Mouse (Mus musculus) CH12.LX (cell line): Measurements from ENCODE around the gene Dpf1. TPM values are rescaled to one million over a fixed set of nuclear protein-coding genes. Genes with fewer than 3 reads are reported as not detected.

Experiments
- DNase-seq: peaks from one replicate; pipeline ENCODE4 v3.0.0-alpha.2; 2013; ENCODE audit errors: extremely low read depth
- H3K27ac ChIP-seq: 2 replicates; pipeline ENCODE4 v1.5.1; 2012; ENCODE audit warnings: low read depth, mild to moderate bottlenecking, control low read depth, moderate library complexity; ENCODE audit not compliant: insufficient read depth
- H3K27me3 ChIP-seq: replicated peaks from 2 replicates; pipeline ENCODE3; 2012; ENCODE audit warnings: inconsistent platforms
- H3K36me3 ChIP-seq, 2 experiments: replicated peaks in 1 of 2; 2 replicates each; pipeline versions ENCODE3 to v1.6.1; 2012; ENCODE audit warnings: inconsistent platforms in 1 of 2, low read length in 1 of 2, mild to moderate bottlenecking in 1 of 2, mixed read lengths in 1 of 2, moderate library complexity in 1 of 2; ENCODE audit not compliant: control insufficient read depth in 1 of 2, insufficient read depth in 1 of 2
- H3K4me1 ChIP-seq, 2 experiments: 2 replicates each; pipeline ENCODE4 v1.6.1; 2012; ENCODE audit warnings: inconsistent platforms in 1 of 2, moderate library complexity in 1 of 2; ENCODE audit not compliant: insufficient read depth in 2 of 2, control insufficient read depth in 1 of 2
- H3K4me2 ChIP-seq: 2 replicates; pipeline ENCODE4 v1.6.1; 2012; ENCODE audit warnings: low read depth, mild to moderate bottlenecking, control low read depth; ENCODE audit not compliant: poor library complexity, insufficient read depth, severe bottlenecking
- H3K4me3 ChIP-seq, 3 experiments: fragments of 150-350 bp in 1 of 3; sonication (generic) in 1 of 3; replicated peaks in 1 of 3; 2 replicates each; pipeline versions ENCODE3 to v1.5.1; 2011 to 2012; ENCODE audit warnings: low read depth in 2 of 3, low read length in 2 of 3, mild to moderate bottlenecking in 2 of 3, moderate library complexity in 2 of 3, control low read depth in 1 of 3, improper control_type of control experiment in 1 of 3, inconsistent platforms in 1 of 3, mixed read lengths in 1 of 3; ENCODE audit not compliant: poor library complexity in 1 of 3
- H3K79me2 ChIP-seq: replicated peaks from 2 replicates; pipeline ENCODE4 v1.6.1; 2012; ENCODE audit warnings: mild to moderate bottlenecking, moderate library complexity; ENCODE audit not compliant: control insufficient read depth, poor library complexity, insufficient read depth, severe bottlenecking; ENCODE audit errors: extremely low read depth
- H3K9ac ChIP-seq: 2 replicates; pipeline ENCODE4 v1.6.1; 2012; ENCODE audit warnings: low read depth, mild to moderate bottlenecking, control low read depth, moderate library complexity; ENCODE audit not compliant: insufficient read depth
- H3K9me3 ChIP-seq: replicated peaks from 2 replicates; pipeline ENCODE3; 2012; ENCODE audit warnings: low read length, inconsistent platforms, mixed read lengths
- CHD1 ChIP-seq: IDR thresholded peaks from 2 replicates; pipeline ENCODE4 v1.6.1; 2012; ENCODE audit warnings: low read depth, low read length, improper control_type of control experiment, inconsistent platforms
- CHD2 ChIP-seq: IDR thresholded peaks from 2 replicates; pipeline ENCODE4 v1.6.1; 2011; ENCODE audit warnings: low read length, improper control_type of control experiment
- CTCF ChIP-seq, 2 experiments: IDR thresholded peaks in 1 of 2; conservative IDR thresholded peaks in 1 of 2; 2 replicates each; pipeline ENCODE4 v1.5.1; 2011 to 2012; ENCODE audit warnings: low read depth in 2 of 2, low read length in 2 of 2, improper control_type of control experiment in 1 of 2, inconsistent platforms in 1 of 2, mild to moderate bottlenecking in 1 of 2, moderate library complexity in 1 of 2
- E2F4 ChIP-seq: IDR thresholded peaks from 2 replicates; pipeline ENCODE4 v1.6.1; 2011; ENCODE audit warnings: low read depth, low read length, improper control_type of control experiment; ENCODE audit not compliant: insufficient replicate concordance
- GABPA ChIP-seq: IDR thresholded peaks from 2 replicates; pipeline ENCODE4 v1.6.1; 2012; ENCODE audit warnings: low read depth, low read length, improper control_type of control experiment, inconsistent platforms; ENCODE audit not compliant: insufficient replicate concordance
- HCFC1 ChIP-seq: IDR thresholded peaks from 2 replicates; pipeline ENCODE4 v1.6.1; 2012; ENCODE audit warnings: low read depth, mild to moderate bottlenecking, inconsistent platforms, low read length, improper control_type of control experiment
- IRF4 ChIP-seq: IDR thresholded peaks from 2 replicates; pipeline ENCODE4 v1.6.1; 2014; ENCODE audit warnings: low read depth, mild to moderate bottlenecking, inconsistent platforms, low read length, improper control_type of control experiment
- JUN ChIP-seq: IDR thresholded peaks from 2 replicates; pipeline ENCODE4 v1.6.1; 2011; ENCODE audit warnings: low read depth, mild to moderate bottlenecking, low read length, improper control_type of control experiment, moderate library complexity; ENCODE audit not compliant: insufficient read depth
- JUND ChIP-seq: conservative IDR thresholded peaks from 2 replicates; pipeline ENCODE4 v1.6.1; 2011; ENCODE audit warnings: low read depth, low read length, improper control_type of control experiment
- KAT2A ChIP-seq: IDR thresholded peaks from 2 replicates; pipeline ENCODE4 v1.6.1; 2012; ENCODE audit warnings: low read length, improper control_type of control experiment, inconsistent platforms; ENCODE audit not compliant: insufficient replicate concordance
- MAFK ChIP-seq: IDR thresholded peaks from 2 replicates; pipeline ENCODE4 v1.6.1; 2011; ENCODE audit warnings: low read length, improper control_type of control experiment; ENCODE audit not compliant: insufficient replicate concordance
- MAX ChIP-seq: IDR thresholded peaks from 2 replicates; pipeline ENCODE4 v1.6.1; 2011; ENCODE audit warnings: low read length, improper control_type of control experiment
- MEF2A ChIP-seq: IDR thresholded peaks from 2 replicates; pipeline ENCODE4 v1.6.1; 2014; ENCODE audit warnings: low read depth, mild to moderate bottlenecking, inconsistent platforms, low read length, improper control_type of control experiment, borderline replicate concordance
- MXI1 ChIP-seq: IDR thresholded peaks from 2 replicates; pipeline ENCODE4 v1.6.1; 2011; ENCODE audit warnings: mild to moderate bottlenecking, low read depth, low read length, improper control_type of control experiment
- MYC ChIP-seq: IDR thresholded peaks from 2 replicates; pipeline ENCODE4 v1.6.1; 2011; ENCODE audit warnings: low read depth, mild to moderate bottlenecking, improper control_type of control experiment, low read length
- NELFE ChIP-seq: IDR thresholded peaks from 2 replicates; pipeline ENCODE4 v1.6.1; 2011; ENCODE audit warnings: low read depth, low read length, improper control_type of control experiment
- NRF1 ChIP-seq: IDR thresholded peaks from 2 replicates; pipeline ENCODE4 v1.6.1; 2014; ENCODE audit warnings: low read depth, mild to moderate bottlenecking, inconsistent platforms, low read length, improper control_type of control experiment, moderate library complexity
- RAD21 ChIP-seq: IDR thresholded peaks from 2 replicates; pipeline ENCODE4 v1.6.1; 2011; ENCODE audit warnings: low read depth, mild to moderate bottlenecking, low read length, improper control_type of control experiment, moderate library complexity
- SIN3A ChIP-seq: IDR thresholded peaks from 2 replicates; pipeline ENCODE4 v1.6.1; 2012; ENCODE audit warnings: low read length, improper control_type of control experiment, inconsistent platforms
- SMC3 ChIP-seq: IDR thresholded peaks from 2 replicates; pipeline ENCODE4 v1.6.1; 2011; ENCODE audit warnings: low read depth, low read length, improper control_type of control experiment
- TCF12 ChIP-seq: IDR thresholded peaks from 2 replicates; pipeline ENCODE4 v1.6.1; 2014; ENCODE audit warnings: low read depth, mild to moderate bottlenecking, inconsistent platforms, low read length, improper control_type of control experiment
- UBTF ChIP-seq: IDR thresholded peaks from 2 replicates; pipeline ENCODE4 v1.6.1; 2012; ENCODE audit warnings: low read depth, mild to moderate bottlenecking, inconsistent platforms, low read length, improper control_type of control experiment, moderate library complexity
- USF1 ChIP-seq: IDR thresholded peaks from 2 replicates; pipeline ENCODE4 v1.6.1; 2014; ENCODE audit warnings: low read depth, mild to moderate bottlenecking, inconsistent platforms, low read length, improper control_type of control experiment
- ZNF384 ChIP-seq: IDR thresholded peaks from 2 replicates; pipeline ENCODE4 v1.6.1; 2012; ENCODE audit warnings: low read depth, low read length, improper control_type of control experiment, inconsistent platforms
- dilution Hi-C: fragments of 300-500 bp; cut with MboI; formaldehyde crosslinking; loops from 2 replicates; pipeline ENCODE4 v1.14.3; 2020; ENCODE audit warnings: low sequenced_read_pairs; ENCODE audit not compliant: extremely low pct_unique_long_range_greater_than_20kb, extremely low pct_ligation_motif_present
- in situ Hi-C: fragments of 300-500 bp; cut with MboI; formaldehyde crosslinking; loops from 3 replicates; pipeline ENCODE4 v1.14.3; 2019; ENCODE audit warnings: low sequenced_read_pairs, low pct_ligation_motif_present, low pct_unique_long_range_greater_than_20kb, mixed read lengths
- polyA plus RNA-seq: library from polyadenylated mRNA; unstranded; fragments of >175 nt; gene quantifications from 2 replicates; pipeline ENCODE4 v1.2.1, GENCODE M21; 2012; ENCODE audit warnings: low read depth; ENCODE audit not compliant: insufficient read length
- total RNA-seq, 2 experiments: library from RNA; depleted of rRNA; stranded (reverse); fragments of 300-350 nt in 1 of 2; fragments of >200 nt in 1 of 2; gene quantifications; 2 replicates each; pipeline ENCODE4 v1.2.3; 2012 to 2014

The Dpf1 gene
- total and polyA plus RNA-seq, 3 experiments: 0.38 to 3.0 (median 0.97) TPM

DNA sequence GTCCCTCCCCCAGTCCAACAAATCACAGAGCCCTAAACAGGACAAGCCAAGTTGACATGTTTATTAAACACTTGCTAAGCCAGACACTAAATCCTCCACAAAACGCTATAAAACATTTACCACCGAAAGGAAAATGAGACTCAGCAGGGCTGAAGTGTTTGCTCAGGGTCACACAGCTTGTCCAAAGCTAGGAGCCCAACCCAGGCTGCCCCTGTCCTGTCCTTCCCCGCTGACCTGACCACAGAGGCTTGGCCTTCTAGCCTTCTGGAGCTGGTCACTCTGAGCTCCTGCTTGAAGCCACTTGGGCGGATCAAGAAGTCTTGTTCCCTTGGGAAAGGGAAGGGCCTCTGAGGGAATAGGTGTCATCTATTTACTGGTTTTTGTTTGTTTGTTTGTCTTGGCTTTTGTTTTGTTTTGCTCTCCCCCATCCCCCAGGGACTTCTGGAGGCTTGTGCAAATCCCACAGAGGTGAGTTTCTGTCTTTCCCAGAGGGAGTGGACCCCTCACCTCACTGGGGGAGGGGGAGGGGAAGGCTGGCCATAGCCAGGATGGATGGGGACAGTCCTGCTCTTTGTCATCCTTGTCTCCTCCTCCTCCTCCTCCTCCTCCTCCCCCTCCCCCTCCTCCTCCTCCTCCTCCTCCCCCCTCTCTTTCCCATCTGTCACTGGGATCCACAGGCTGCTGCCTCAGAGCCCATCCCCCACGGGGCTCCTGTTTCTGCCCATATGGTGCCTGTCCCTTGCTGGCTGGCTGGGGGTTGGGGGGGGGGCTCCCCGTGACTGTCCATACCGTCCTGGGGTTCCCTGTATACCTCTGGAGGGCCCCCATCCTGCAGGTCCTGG, 11.9 kb upstream of the Dpf1 start:
- dilution Hi-C loops: no loop called here
- no peaks in the 10 kb centered on the region for H3K9me3 ChIP-seq
- peaks cover 24% of the 10 kb centered on the region for H3K27me3 ChIP-seq

DNA sequence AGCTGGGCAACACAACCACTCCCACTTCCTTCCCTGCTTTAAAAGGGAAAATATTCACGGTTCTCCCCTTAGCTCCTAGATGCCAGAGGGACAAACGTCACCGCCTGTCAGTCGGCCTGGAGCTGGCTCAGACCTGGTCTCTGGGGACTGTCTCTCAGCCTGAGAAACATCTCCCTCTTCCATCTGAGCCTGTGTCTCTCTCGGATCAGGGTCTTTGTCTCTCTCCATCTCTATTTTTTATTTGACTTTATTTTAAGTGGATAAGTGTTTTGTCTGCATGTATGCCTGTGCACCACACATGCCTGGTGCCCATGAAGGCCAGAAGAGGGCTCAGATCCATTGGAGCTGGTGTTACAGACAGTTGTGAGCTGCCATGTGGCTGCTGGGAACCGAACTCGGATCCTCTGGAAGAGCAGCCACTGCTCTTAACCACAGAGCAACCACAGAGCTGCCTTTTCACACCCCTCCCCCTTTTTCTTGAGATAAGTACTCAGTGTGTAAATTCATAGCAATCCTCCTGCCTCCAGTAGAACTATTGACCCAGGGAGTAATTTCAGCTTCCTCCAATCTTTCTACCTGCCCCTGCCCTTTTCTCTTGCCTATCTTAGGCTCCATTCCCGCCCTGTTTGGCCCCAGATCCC, 11.2 kb upstream of the Dpf1 start:
- Histone ChIP-seq H3K27ac (no peak overlapping the region), H3K4me3 (no peak overlapping the region)
- no peak for TF ChIP-seq GABPA
- no peak for TF ChIP-seq MEF2A
- TF ChIP-seq JUND: no peak
- TF ChIP-seq TCF12: no peak
- TF ChIP-seq NRF1: no peak
- TF ChIP-seq ZNF384: no peak
- no peak for TF ChIP-seq CTCF (conservative IDR thresholded peaks at IDR 0.05 in 1 of 2, IDR thresholded peaks at IDR 0.05 in 1 of 2; ENCODE audit: low read depth in 2 of 2, low read length in 2 of 2)
- TF ChIP-seq IRF4: no peak
- TF ChIP-seq MYC: no peak
- TF ChIP-seq CHD1: no peak
- TF ChIP-seq RAD21: no peak
- TF ChIP-seq MXI1: no peak
- TF ChIP-seq KAT2A: no peak
- TF ChIP-seq, all 38 proteins: peak for 0
- Histone ChIP-seq H3K4me1 (peaks cover 5 to 48% of the 10 kb centered on the region in 2 experiments), H3K36me3 (no peaks in the 10 kb centered on the region), H3K9ac (no peak overlapping the region), H3K9me3 (no peaks in the 10 kb centered on the region), H3K4me2 (no peak overlapping the region), H3K27me3 (peaks cover 20% of the 10 kb centered on the region), H3K79me2 (no peaks in the 10 kb centered on the region)
- dilution Hi-C loops (no loop called here), in situ Hi-C loops (loop anchor here (5.0 kb wide), 2 partner anchors 35 to 240 kb away; no protein-coding TSS in a partner anchor)
- DNase-seq: no peak

More for the DNA sequence above, 11.9 kb upstream of the Dpf1 start:
- Histone ChIP-seq H3K4me3 (no peak overlapping the region), H3K4me2 (no peak overlapping the region), H3K4me1 (peaks cover 5 to 48% of the 10 kb centered on the region in 2 experiments), H3K27ac (no peak overlapping the region), H3K79me2 (no peaks in the 10 kb centered on the region), H3K9ac (no peak overlapping the region), H3K36me3 (no peaks in the 10 kb centered on the region)
- DNase-seq: no peak
- TF ChIP-seq CTCF (conservative IDR thresholded peaks at IDR 0.05 in 1 of 2, IDR thresholded peaks at IDR 0.05 in 1 of 2; ENCODE audit: low read depth in 2 of 2, low read length in 2 of 2): no peak
- no peak for TF ChIP-seq GABPA
- TF ChIP-seq HCFC1: no peak
- TF ChIP-seq NELFE: no peak
- TF ChIP-seq NRF1: no peak
- TF ChIP-seq CHD2: no peak
- no peak for TF ChIP-seq MAX
- TF ChIP-seq MAFK: no peak
- no peak for TF ChIP-seq UBTF
- TF ChIP-seq USF1: no peak
- TF ChIP-seq MYC: no peak
- no peak for TF ChIP-seq JUND
- TF ChIP-seq JUN: no peak
- no peak for TF ChIP-seq RAD21
- TF ChIP-seq KAT2A: no peak
- no peak for TF ChIP-seq ZNF384
- TF ChIP-seq SMC3: no peak
- no peak for TF ChIP-seq E2F4
- no peak for TF ChIP-seq CHD1
- no peak for TF ChIP-seq SIN3A
- in situ Hi-C loops: loop anchor here (5.0 kb wide), 2 partner anchors 35 to 240 kb away; no protein-coding TSS in a partner anchor
